10 mouse cellular contexts compared by ENCODE assay signal in the genomic region with DNA sequence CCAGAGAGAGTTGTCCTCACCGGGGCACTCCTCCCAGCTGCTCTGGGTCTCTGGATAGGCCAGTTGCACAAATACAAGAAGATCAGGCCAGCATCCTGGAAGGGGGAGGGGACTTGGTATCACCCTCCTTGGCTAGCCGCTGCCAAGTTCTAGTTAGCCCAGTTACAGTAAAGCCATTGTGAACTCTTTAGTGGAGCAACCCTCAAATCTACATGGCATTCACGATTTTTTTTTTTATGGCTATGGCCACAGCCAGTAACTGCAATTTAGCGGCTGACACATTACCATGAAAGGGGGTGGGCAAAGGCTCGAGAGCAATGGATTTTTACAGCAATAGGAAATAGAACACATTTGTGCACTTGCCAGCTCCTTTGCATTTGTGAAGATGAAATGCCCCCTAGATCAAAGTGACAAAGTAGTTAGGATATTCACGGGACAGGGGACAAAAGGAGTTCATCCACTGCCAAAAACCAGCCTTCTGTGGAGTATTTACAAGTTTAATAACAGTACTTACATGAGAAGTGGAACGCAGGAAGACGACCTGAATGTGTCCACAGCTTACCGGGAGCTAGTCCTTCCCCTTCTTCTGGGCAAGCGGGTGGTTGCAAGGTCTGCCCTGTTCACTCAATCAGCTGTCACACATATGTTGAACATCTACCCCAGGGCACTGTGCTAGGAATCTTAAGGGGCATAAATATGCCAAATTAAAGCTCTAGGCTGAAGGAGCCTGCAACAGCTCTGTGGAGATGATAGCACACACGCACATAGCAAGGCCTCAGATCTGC.
DNase-seq lines count a peak whose midpoint lies in the region.
"Had no signal": no experiment of that assay in that cellular context is flagged by ENCODE, and none has a peak within 500 bp of the region (broad histone marks: within the 10 kb centered on the region; RNA-seq: fewer than 3 reads in every experiment).

No protein-coding gene starts in this region.

- intact Hi-C loops in gastrocnemius, postnatal 14 days (cut with DNase I; ENCODE audit: low total_unique reads), result no loop called here

- no peak overlapping the region for H3K27ac ChIP-seq in heart, embryonic 10.5 days
- H3K27ac ChIP-seq: heart, embryonic 15.5 days; liver, embryonic 12.5 days had no signal

- DNase-seq in gastrocnemius, postnatal 14 days, result peak; percentile 19
- DNase-seq in gastrocnemius, postnatal 10 days, result no peak
- peak; percentile 44 for DNase-seq in cerebellum, adult 9-11 months
- peak; percentile 47 to 67 for DNase-seq in layer of hippocampus, adult 8-10 months (ENCODE audit: low spot score in 2 of 2)
- DNase-seq in retina, embryonic 14.5 days (ENCODE audit: low spot score), result peak; percentile 57
- no peak for DNase-seq in heart, postnatal 4 days
- DNase-seq in heart, adult 11 months, result no peak
- no peak for DNase-seq in heart, embryonic 10.5 days (ENCODE audit: low spot score)

- no peaks in the 10 kb centered on the region for H3K27me3 ChIP-seq in heart, embryonic 10.5 days (ENCODE audit: insufficient read depth, poor library complexity, severe bottlenecking)
- H3K27me3 ChIP-seq: heart, embryonic 15.5 days; liver, embryonic 12.5 days had no signal

- H3K4me1 ChIP-seq in heart, embryonic 10.5 days, result no peaks in the 10 kb centered on the region
- H3K4me1 ChIP-seq: heart, embryonic 15.5 days; liver, embryonic 12.5 days had no signal

- H3K9me3 ChIP-seq in heart, embryonic 10.5 days, result no peaks in the 10 kb centered on the region
- H3K9me3 ChIP-seq: heart, embryonic 15.5 days; liver, embryonic 12.5 days had no signal

- H3K4me3 ChIP-seq in heart, embryonic 10.5 days, result no peak overlapping the region
- H3K4me3 ChIP-seq: heart, embryonic 15.5 days; liver, embryonic 12.5 days had no signal

- H3K36me3 ChIP-seq in heart, embryonic 10.5 days, result no peaks in the 10 kb centered on the region
- H3K36me3 ChIP-seq: heart, embryonic 15.5 days; liver, embryonic 12.5 days had no signal

- WGBS in heart, embryonic 10.5 days, result 83% methylated on average over 11 of the region's 11 CpGs

Comparison
In these comparisons a context has a peak if more than half of its experiments do, and no peak if none do; other contexts are left out.
1. DNase-seq: peak in gastrocnemius, postnatal 14 days (single experiment), cerebellum, adult 9-11 months (single experiment), layer of hippocampus, adult 8-10 months (2 of 2) and retina, embryonic 14.5 days (single experiment); none in gastrocnemius, postnatal 10 days (single experiment), heart, postnatal 4 days (single experiment), heart, adult 11 months (single experiment) and heart, embryonic 10.5 days (single experiment).